ENCODE assay signal across 23 mouse cellular contexts in genomic region chr1:157575316-157575715, GRCm38 (mm10).
DNase-seq lines count a peak whose midpoint lies in the region; ATAC-seq and TF ChIP-seq lines count a peak whose summit lies in the region.
"Had no signal": no experiment of that assay in that cellular context is flagged by ENCODE, and none has a peak within 500 bp of the region (broad histone marks: within the 10 kb centered on the region; RNA-seq: fewer than 3 reads in every experiment).

No protein-coding gene starts in this region.

- 82% methylated on average over 3 of the region's 3 CpGs for WGBS in kidney, postnatal 0 days
- WGBS in kidney, embryonic 15.5 days: 82% methylated on average over 3 of the region's 3 CpGs
- 82% methylated on average over 3 of the region's 3 CpGs for WGBS in limb, embryonic 14.5 days
- WGBS in forebrain, embryonic 10.5 days: 82% methylated on average over 3 of the region's 3 CpGs
- WGBS in hindbrain, embryonic 10.5 days: 81% methylated on average over 3 of the region's 3 CpGs

- H3K27ac ChIP-seq in kidney, postnatal 0 days: no peak overlapping the region
- no peak overlapping the region for H3K27ac ChIP-seq in kidney, embryonic 15.5 days
- no peak overlapping the region for H3K27ac ChIP-seq in limb, embryonic 14.5 days (replicated peaks; ENCODE audit: low read depth, low read length)
- H3K27ac ChIP-seq in forebrain, embryonic 10.5 days: no peak overlapping the region
- no peak overlapping the region for H3K27ac ChIP-seq in hindbrain, embryonic 10.5 days
- H3K27ac ChIP-seq: heart, adult 2 months; heart, embryonic 13.5 days; hindbrain, embryonic 13.5 days; left cerebral cortex, adult 2 months had no signal

- ATAC-seq in kidney, postnatal 0 days (replicated peaks; ENCODE audit: low FRiP score, low read depth): no peak
- ATAC-seq in kidney, embryonic 15.5 days (replicated peaks; ENCODE audit: low FRiP score): no peak
- no peak for ATAC-seq in limb, embryonic 14.5 days (ENCODE audit: low FRiP score, low read depth)
- ATAC-seq in granulocyte monocyte progenitor cell, adult 5-6 weeks (replicated peaks; ENCODE audit: poor library complexity, severe bottlenecking): no peak
- ATAC-seq: forebrain, postnatal 0 days had no signal

- DNase-seq in kidney, postnatal 0 days (ENCODE audit: low spot score): peak; percentile 55
- DNase-seq in ES-CJ7 (ENCODE audit: low read depth, low spot score): peak; percentile 57
- peak; percentile 53 for DNase-seq in embryo, embryonic 10.5 days (ENCODE audit: low spot score)
- DNase-seq in limb, embryonic 14.5 days (ENCODE audit: low spot score): peak; percentile 50
- DNase-seq in forebrain, embryonic 10.5 days (ENCODE audit: extremely low spot score, low spot score): no peak
- no peak for DNase-seq in hindbrain, embryonic 10.5 days (ENCODE audit: low spot score)
- DNase-seq: cerebellum, adult 9-11 months; forebrain, postnatal 0 days; gastrocnemius, postnatal 25 days; heart, adult 2 months; heart, postnatal 14 days; layer of hippocampus, adult 9-11 months; left cerebral cortex, postnatal 4 days; lung, adult 2 months; midbrain, embryonic 14.5 days; thymus, adult 18-20 months; thymus, postnatal 36 days had no signal

- TF ChIP-seq CTCF in kidney, postnatal 0 days (IDR thresholded peaks at IDR 0.05; ENCODE audit: low read depth): no peak

- no peak overlapping the region for H3K9ac ChIP-seq in kidney, postnatal 0 days (ENCODE audit: low read depth, low read length)
- no peak overlapping the region for H3K9ac ChIP-seq in kidney, embryonic 15.5 days
- no peak overlapping the region for H3K9ac ChIP-seq in limb, embryonic 14.5 days (ENCODE audit: low read depth, low read length, severe bottlenecking)
- H3K9ac ChIP-seq: forebrain, postnatal 0 days; heart, embryonic 13.5 days; hindbrain, embryonic 13.5 days had no signal

- no peak overlapping the region for H3K4me2 ChIP-seq in kidney, postnatal 0 days (ENCODE audit: low read length)
- H3K4me2 ChIP-seq in kidney, embryonic 15.5 days: no peak overlapping the region
- no peak overlapping the region for H3K4me2 ChIP-seq in limb, embryonic 14.5 days (replicated peaks; ENCODE audit: low read depth, low read length, severe bottlenecking)
- H3K4me2 ChIP-seq: heart, embryonic 13.5 days; hindbrain, embryonic 13.5 days; liver, embryonic 11.5 days had no signal

- no peaks in the 10 kb centered on the region for H3K9me3 ChIP-seq in kidney, postnatal 0 days (replicated peaks; ENCODE audit: low read length)
- H3K9me3 ChIP-seq in kidney, embryonic 15.5 days (replicated peaks): no peaks in the 10 kb centered on the region
- H3K9me3 ChIP-seq in limb, embryonic 14.5 days (ENCODE audit: control insufficient read depth, low read length): no peaks in the 10 kb centered on the region
- H3K9me3 ChIP-seq in forebrain, embryonic 10.5 days: no peaks in the 10 kb centered on the region
- no peaks in the 10 kb centered on the region for H3K9me3 ChIP-seq in hindbrain, embryonic 10.5 days
- H3K9me3 ChIP-seq: heart, embryonic 13.5 days; hindbrain, embryonic 13.5 days had no signal

- H3K36me3 ChIP-seq in kidney, postnatal 0 days (ENCODE audit: insufficient read depth, low read length): no peaks in the 10 kb centered on the region
- no peaks in the 10 kb centered on the region for H3K36me3 ChIP-seq in kidney, embryonic 15.5 days
- H3K36me3 ChIP-seq in limb, embryonic 14.5 days (ENCODE audit: control insufficient read depth, insufficient read depth, low read length): no peaks in the 10 kb centered on the region
- H3K36me3 ChIP-seq in forebrain, embryonic 10.5 days (replicated peaks): no peaks in the 10 kb centered on the region
- no peaks in the 10 kb centered on the region for H3K36me3 ChIP-seq in hindbrain, embryonic 10.5 days
- H3K36me3 ChIP-seq: heart, embryonic 13.5 days; hindbrain, embryonic 13.5 days had no signal

- TF ChIP-seq POLR2A in limb, embryonic 14.5 days (IDR thresholded peaks at IDR 0.05; ENCODE audit: borderline replicate concordance, extremely low read depth, insufficient read depth, insufficient read length): no peak

- H3K27me3 ChIP-seq in kidney, postnatal 0 days (ENCODE audit: insufficient read depth, low read length): no peaks in the 10 kb centered on the region
- no peaks in the 10 kb centered on the region for H3K27me3 ChIP-seq in kidney, embryonic 15.5 days
- H3K27me3 ChIP-seq in limb, embryonic 14.5 days (ENCODE audit: control insufficient read depth, insufficient read depth, low read length): no peaks in the 10 kb centered on the region
- no peaks in the 10 kb centered on the region for H3K27me3 ChIP-seq in forebrain, embryonic 10.5 days (ENCODE audit: poor library complexity, severe bottlenecking)
- H3K27me3 ChIP-seq in hindbrain, embryonic 10.5 days (ENCODE audit: insufficient read depth, poor library complexity, severe bottlenecking): no peaks in the 10 kb centered on the region
- H3K27me3 ChIP-seq: heart, embryonic 13.5 days; hindbrain, embryonic 13.5 days had no signal

- H3K4me1 ChIP-seq in kidney, postnatal 0 days (replicated peaks; ENCODE audit: insufficient read depth, low read length): no peaks in the 10 kb centered on the region
- no peaks in the 10 kb centered on the region for H3K4me1 ChIP-seq in kidney, embryonic 15.5 days
- no peaks in the 10 kb centered on the region for H3K4me1 ChIP-seq in limb, embryonic 14.5 days (ENCODE audit: control insufficient read depth, insufficient read depth, low read length)
- no peaks in the 10 kb centered on the region for H3K4me1 ChIP-seq in forebrain, embryonic 10.5 days
- H3K4me1 ChIP-seq in hindbrain, embryonic 10.5 days (replicated peaks): no peaks in the 10 kb centered on the region
- H3K4me1 ChIP-seq: heart, embryonic 13.5 days had no signal

- H3K4me3 ChIP-seq in kidney, postnatal 0 days (replicated peaks; ENCODE audit: low read depth, low read length): no peak overlapping the region
- no peak overlapping the region for H3K4me3 ChIP-seq in kidney, embryonic 15.5 days (replicated peaks)
- no peak overlapping the region for H3K4me3 ChIP-seq in limb, embryonic 14.5 days (replicated peaks; ENCODE audit: low read length)
- no peak overlapping the region for H3K4me3 ChIP-seq in forebrain, embryonic 10.5 days
- H3K4me3 ChIP-seq in hindbrain, embryonic 10.5 days: no peak overlapping the region
- H3K4me3 ChIP-seq: heart, adult 2 months; heart, embryonic 13.5 days; hindbrain, embryonic 13.5 days; left cerebral cortex, adult 2 months had no signal

Comparison
In these comparisons a context has a peak if more than half of its experiments do, and no peak if none do; other contexts are left out.
1. DNase-seq: peak in kidney, postnatal 0 days (single experiment), ES-CJ7 (single experiment), embryo, embryonic 10.5 days (single experiment) and limb, embryonic 14.5 days (single experiment); none in forebrain, embryonic 10.5 days (single experiment) and hindbrain, embryonic 10.5 days (single experiment).